Mouse (Mus musculus) embryonic stem cell, embryonic (primary cell): ENCODE measurements at regions not wholly inside any gene's neighbourhood (a gene's known extent, or its start where the extent isn't known, plus 50 kb on each side); places are given as distances from the start of the nearest gene placed in this dataset.
"Not testable (repeated sequence)": the region's sequence is repeated elsewhere in the genome, so short reads cannot be mapped to it uniquely, and the experiment has no call there.

Experiments
- CTCF ChIA-PET, 4 experiments: fragments of 300-600 bp in 2 of 4; fragments of 350-600 bp in 2 of 4; sonication (Branson Sonifier 250); formaldehyde crosslinking; loops; one replicate each; lab custom pipeline; 2022; ENCODE audit warnings: inconsistent platforms in 2 of 4; lab: Charles Lee
- POLR2A ChIA-PET, 4 experiments: fragments of 300-600 bp in 2 of 4; fragments of 350-600 bp in 2 of 4; sonication (Branson Sonifier 250); formaldehyde crosslinking; loops; one replicate each; lab custom pipeline; 2022; ENCODE audit warnings: antibody characterized with exemption in 4 of 4, inconsistent platforms in 1 of 4; lab: Charles Lee

DNA sequence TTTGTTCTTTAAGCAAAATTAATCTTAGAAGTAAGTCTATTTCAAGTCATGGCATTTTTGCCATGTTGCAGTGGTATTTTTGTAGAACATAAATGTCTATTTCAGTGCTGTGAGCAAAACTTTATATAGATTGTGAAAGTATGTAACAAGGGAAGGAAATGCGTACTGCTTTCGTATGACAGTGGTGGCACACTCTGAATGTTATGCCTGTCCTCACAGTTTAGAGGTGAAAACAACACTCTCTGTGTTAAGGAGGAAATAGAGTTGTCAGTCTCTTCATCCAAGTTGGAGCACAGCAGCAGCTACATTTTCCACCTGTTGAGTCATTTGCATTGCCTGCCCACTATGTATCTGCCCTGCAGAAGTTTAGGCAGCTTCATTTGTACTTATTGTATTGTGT lies 550.0 kb upstream of the Gm10801 start:
- ChIA-PET CTCF (no interaction called here), POLR2A (no interaction called here)

DNA sequence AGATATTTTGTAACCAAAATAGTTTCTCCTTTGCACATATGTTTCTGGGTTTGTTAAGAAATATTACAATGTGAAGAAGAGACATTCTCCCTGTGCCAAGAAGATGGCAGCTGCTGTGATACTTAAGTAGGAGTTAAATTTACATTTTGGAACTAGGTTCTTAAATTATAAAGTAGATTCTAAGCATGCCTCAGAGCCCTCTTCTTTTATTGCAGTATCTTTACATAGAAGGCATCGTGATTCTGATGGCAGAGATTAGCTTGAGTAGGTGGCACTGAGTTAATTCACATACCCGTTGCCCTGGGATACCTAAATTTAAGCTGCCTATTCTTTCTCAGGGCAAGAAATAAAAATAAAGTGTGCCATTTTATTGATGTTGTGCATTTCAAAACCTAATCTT lies 538.6 kb upstream of the Gm10801 start:
- ChIA-PET POLR2A (no interaction called here), CTCF (no interaction called here)

GRCm38 (mm10) chr2:98124646-98125045 lies 537.4 kb upstream of the Gm10801 start:
- CTCF ChIA-PET, result no interaction called here

DNA sequence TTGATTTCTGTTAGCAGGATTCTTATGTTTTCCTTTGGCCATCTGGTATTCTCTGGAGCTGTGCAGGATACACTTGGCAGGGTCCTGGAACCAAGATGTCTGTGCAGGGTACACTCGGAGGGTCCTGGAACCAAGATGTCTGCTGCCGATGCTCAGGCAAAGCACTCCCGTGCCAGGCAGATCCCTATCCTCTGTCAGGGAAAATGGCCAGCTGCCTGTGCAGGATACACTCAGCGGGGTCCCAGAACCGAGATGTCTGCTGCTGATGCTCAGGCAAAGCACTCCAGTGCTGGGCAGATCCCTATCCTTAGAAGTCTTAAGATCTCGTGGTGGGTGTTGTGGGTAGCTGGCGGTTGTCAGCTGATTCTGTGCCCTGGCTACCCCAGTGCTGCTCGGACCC lies 521.6 kb upstream of the Gm10801 start:
- POLR2A ChIA-PET, CTCF ChIA-PET: not testable (repeated sequence)

More at GRCm38 (mm10) chr2:98124646-98125045, 537.4 kb upstream of the Gm10801 start:
- POLR2A ChIA-PET, result no interaction called here

DNA sequence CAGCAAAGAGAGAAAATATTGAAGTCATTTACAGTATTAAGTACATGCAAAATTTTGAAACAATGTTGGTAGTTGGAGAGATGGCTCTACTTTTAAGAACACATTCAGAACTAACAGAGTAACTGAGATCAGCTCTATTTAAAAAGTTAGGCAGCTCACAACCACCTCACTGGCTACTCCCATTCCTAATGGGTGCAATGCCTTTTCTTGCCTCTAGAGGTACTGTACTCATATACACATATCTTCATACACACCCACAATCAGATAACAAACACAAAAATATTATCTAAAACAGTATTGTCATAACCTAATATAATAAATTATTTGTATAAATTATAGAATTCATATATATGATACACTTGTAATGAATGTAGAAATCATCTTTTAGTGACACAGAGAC lies 518.3 kb upstream of the Gm10801 start:
- POLR2A ChIA-PET, result no interaction called here
- CTCF ChIA-PET, result interaction anchor here in 1 of 4 experiments (0.6 kb wide), 1 partner anchor 559 kb away, joined by 5 read pairs; no protein-coding TSS in a partner anchor
